Mouse (Mus musculus) C2C12 (cell line): ENCODE data around the gene Rcan1.

ENCODE experiments used
- CTCF ChIP-seq: IDR thresholded peaks from one replicate; pipeline ENCODE4 v1.5.1; 2011; ENCODE audit not compliant: control insufficient read depth, insufficient read depth, insufficient read length
- MYOD1 ChIP-seq: IDR thresholded peaks from one replicate; pipeline ENCODE4 v1.6.1; 2011; ENCODE audit warnings: low read depth; ENCODE audit not compliant: control insufficient read depth, insufficient read length
- USF1 ChIP-seq: IDR thresholded peaks from one replicate; pipeline ENCODE4 v1.6.1; 2011; ENCODE audit warnings: low read depth, mild to moderate bottlenecking, control low read depth, moderate library complexity

GRCm38 (mm10) chr16:92498589-92498981 lies 27.9 kb upstream of the Rcan1 start:
- TF ChIP-seq CTCF (no peak), USF1 (no peak), MYOD1 (no peak)
